Mouse (Mus musculus) fat pad, adult 2 months (tissue): Measurements from ENCODE around the gene Gstp1.
A peak's percentile ranks its signal among the peaks of the same experiment; 100 is the strongest.
"Not testable (repeated sequence)": the region's sequence is repeated elsewhere in the genome, so short reads cannot be mapped to it uniquely, and the experiment has no call there.

ENCODE experiments used
- DNase-seq: peaks from one replicate; pipeline ENCODE4 v3.0.0-alpha.2; 2011; ENCODE audit warnings: low read depth, low spot score; ENCODE audit errors: extremely low read depth

The Gstp1 gene

GRCm38 (mm10) chr19:4042124-4042523, 4.3 kb upstream of the Gstp1 start:
- DNase-seq = no peak

DNA sequence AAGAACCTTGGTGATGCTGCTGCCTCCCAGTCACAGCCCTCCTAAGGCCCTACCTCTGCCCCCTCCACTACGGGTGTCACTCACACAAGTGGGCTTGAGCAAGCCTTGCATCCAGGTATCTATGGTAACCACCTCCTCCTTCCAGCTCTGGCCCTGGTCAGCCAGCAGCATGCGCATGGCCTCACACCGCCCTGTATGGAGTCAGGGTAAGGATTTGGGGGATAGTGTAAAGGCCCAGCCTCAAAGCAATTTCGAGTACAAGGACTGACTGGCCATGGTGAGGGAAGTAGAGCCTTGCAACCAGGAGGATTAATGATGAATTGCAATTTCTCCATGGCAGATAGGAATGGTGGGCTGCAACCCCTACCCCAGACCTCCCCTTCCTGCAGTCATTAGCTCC, 3.7 kb upstream of the Gstp1 start:
- DNase-seq = not testable (repeated sequence)

DNA sequence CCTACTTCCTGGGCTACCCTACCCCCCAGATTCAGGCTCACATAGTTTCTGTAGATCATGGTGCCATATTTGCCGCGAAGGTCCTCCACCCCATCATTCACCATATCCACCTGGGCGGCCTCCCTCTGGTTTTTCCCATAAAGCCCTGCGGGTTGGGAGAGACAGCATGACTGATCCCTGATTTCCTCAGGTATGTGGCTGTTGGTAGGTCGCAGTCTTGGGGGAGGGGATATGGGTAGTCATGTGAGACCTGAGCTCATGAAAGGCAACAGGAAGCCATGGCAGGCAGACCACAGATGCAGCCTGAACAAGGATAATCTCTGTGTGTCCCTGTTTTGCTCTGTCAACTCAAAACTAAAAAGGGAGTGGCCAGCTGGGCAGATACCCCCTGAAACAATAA, 3.2 kb upstream of the Gstp1 start:
- not testable (repeated sequence) for DNase-seq

GRCm38 (mm10) chr19:4037154-4037787, 514 bp downstream of the Gstp1 start:
- DNase-seq = not testable (repeated sequence)

DNA sequence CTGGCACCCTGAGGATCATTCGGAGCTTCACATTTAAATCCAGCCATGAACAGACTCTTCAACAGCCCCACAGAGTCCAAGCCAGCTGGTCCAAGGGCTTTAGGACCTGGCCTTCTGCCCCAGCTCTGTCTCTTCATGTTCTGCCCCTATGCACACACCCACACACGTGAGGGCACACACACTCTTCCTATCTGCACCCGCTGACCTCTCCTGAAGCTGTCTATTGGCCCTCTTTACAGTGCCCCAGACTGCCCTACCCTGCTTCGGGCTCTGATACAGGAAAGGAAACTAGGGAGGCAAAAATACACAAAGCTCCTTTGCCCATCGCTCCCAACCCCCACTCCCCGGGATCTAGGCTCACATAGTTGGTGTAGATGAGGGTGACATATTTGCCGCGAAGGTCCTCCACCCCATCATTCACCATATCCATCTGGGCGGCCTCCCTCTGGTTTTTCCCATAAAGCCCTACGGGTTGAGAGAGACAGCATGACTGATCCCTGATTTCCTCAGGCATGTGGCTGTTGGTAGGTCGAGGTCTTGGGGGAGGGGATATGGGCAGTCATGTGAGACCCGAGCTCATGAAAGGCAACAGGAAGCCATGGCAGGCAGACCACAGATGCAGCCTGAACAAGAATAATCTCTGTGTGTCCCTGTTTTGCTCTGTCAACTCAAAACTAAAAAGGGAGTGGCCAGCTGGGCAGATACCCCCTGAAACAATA, 1.3 kb downstream of the Gstp1 start:
- DNase-seq = no peak

- no peak for DNase-seq
These were observed 4.0 kb downstream of the Gstp1 start for GRCm38 (mm10) chr19:4033742-4034141.

GRCm38 (mm10) chr19:4033298-4033697, 4.5 kb downstream of the Gstp1 start:
- DNase-seq = no peak

GRCm38 (mm10) chr19:4032668-4033067, 5.1 kb downstream of the Gstp1 start:
- DNase-seq = no peak

GRCm38 (mm10) chr19:4027576-4027975, 10.2 kb downstream of the Gstp1 start:
- DNase-seq = no peak

DNA sequence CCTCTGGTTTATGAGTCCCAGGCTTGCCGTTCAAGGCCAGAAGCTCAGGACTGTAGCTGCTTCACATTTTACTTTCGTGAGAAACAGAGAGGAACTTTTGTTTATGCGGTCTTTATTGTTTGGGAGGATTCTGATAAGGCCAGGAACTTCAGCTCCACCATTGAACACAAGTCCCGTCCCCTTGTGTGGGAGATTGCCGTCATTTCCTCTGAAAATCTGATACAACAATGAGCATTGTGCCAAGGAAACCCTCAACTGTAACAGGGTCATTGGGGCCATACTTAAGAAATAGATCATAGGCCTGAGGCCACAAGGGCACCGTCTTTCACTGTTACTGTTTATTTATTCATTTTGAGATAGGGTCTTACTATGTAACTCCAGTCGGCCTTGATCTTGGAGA, 14.6 kb downstream of the Gstp1 start:
- no peak for DNase-seq

GRCm38 (mm10) chr19:4018743-4019583, 18.8 kb downstream of the Gstp1 start:
- DNase-seq = peak; percentile 36

DNA sequence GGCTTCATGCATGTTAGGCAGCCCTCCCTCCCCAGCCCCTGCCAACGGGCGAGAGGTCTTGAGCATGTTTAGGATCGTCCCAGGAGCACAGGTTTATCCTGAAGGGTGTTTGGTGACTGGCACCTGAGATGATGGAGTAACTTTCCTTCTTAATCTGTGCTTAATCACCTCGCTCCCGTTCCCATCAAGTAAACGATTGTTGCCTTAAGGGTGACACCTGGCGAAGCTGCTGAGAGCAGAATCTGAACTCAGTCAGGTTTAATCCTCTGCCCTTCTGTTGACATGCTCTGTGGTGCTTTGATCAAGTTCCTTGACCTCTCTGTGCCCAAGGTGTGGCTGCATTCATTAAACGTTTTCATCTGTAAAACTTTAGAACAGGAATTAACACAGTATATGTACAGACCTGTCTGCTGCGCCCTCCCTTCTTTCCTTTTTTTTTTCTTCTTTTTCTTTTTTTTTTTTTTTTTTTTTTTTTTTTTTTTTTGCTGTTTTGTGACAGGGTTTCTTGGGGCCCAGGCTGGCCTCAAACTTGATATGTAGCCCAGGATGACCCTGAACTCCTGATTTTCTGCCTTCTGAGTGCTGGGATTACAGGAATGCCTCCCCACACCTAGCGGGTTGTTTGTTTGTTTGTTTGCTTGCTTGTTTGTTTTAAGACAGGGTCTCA, 19.7 kb downstream of the Gstp1 start:
- DNase-seq = peak; percentile 65

DNA sequence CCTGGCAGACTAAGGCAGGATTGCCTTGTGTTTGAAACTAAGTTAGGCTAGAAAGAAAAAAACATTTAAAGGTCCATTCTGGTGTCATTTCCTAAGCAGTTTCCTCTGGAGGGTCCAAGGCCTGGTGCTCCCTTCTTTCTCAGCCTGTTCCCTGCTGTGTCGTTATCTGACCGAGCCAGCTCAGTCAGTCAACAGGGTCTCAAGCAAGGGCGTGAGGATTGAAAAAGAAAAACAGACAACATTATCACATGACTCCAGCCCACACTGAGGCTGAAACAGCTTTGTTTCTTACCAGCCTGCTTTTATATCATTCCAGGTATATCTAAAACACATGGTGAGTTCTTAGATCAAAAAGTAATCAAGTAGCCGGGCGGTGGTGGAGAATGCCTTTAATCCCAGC, 22.1 kb downstream of the Gstp1 start:
- DNase-seq = no peak

DNA sequence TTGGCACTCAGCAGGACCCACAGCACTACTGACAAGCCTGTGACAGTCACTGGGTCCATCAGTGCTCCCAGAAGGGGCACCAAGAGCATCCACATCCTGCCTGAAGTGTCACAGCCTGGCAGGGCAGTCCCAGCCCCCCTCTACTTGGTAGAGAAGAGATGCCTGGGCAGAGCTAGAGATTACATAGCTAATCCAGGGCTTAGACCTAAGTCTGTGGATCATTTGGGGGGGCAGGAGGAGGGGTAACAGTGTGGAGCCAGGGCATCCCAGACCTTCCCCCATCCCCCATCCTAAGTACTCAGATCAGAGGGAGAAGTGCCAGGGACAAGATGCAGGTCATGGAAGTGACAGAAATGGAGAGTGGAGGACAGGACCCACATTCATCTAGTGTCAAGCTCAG, 23.0 kb downstream of the Gstp1 start:
- no peak for DNase-seq

GRCm38 (mm10) chr19:4013066-4013465, 24.7 kb downstream of the Gstp1 start:
- DNase-seq = no peak

DNA sequence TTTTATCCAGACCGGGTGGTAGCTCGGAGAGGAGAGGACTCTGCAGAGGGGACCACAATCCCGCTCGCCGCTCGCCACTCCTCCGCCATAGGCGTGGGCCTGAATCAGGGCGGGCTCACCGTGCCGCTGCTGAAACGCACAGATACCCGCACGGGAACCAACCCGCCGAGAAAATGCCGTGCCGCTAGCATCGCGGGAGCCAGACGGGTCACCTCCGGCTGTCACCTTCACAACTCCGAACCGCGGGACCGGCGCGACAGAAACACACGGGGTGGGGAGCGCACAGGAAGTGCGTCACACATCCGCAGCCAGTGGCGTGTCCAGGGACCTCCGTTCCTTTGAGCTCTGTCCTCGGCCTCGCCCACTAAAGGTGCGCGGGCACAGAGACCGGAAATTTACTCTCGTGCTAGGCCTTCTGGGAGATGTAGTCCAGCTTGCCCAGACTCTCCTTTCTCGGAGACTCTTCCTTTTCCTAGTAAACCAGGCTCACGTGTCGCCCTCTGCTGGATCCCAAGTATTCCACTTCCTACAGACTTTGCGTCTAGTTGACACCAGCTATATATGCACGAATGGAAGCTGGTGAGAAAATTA, 25.3 kb downstream of the Gstp1 start, which contains the start of gene Ndufv1:
Gene Ndufv1 (minus strand): TSS at position 375 of the 591 bp plus-strand sequence.
- DNase-seq = peak; percentile 93

GRCm38 (mm10) chr19:4011086-4011485, 26.7 kb downstream of the Gstp1 start:
- DNase-seq = no peak

GRCm38 (mm10) chr19:4005971-4006370, 31.8 kb downstream of the Gstp1 start:
- DNase-seq = no peak

DNA sequence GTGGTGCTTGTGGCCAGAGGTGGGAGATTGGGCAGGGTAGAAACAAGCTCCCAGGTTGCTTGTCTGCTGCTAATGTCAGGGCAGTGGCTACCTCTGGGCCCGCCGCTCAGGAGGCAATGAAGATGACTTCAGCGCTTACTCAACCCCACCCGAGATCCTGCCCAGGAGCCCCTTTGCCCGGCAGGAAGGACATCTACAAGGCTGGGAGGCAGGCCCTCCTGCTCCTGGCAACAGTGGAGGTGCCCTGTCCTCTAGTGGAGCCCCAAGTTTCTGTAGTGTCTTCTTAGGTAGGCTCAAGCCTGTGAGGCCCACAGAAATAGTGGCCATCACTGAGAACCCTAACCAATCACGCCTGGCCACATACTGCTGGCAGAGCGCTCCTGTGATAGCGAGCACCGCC, 32.7 kb downstream of the Gstp1 start:
- no peak for DNase-seq

- no peak for DNase-seq
These were observed 33.5 kb downstream of the Gstp1 start for GRCm38 (mm10) chr19:4004331-4004730.

DNA sequence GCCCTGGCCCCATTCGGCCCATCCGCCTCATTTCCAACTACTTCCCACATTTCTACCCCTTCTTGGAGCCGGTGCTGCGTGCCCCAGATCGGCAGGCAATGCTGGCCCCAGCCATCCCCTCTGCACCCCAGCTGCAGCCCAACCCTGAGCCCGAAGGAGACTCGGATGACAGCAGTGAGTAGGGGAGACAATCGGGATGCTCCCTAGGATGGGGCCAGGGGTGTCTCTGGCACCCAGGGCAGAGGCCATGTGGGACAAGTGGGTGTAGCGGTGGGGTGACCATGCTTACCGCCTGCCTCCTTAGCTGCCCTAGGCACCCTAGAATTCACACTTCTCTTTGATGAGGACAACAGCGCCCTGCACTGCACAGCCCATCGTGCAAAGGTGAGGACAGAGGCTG, 34.1 kb downstream of the Gstp1 start:
- no peak for DNase-seq
